10 mouse cellular contexts compared by ENCODE assay signal in genomic region chr3:25653010-25653409, GRCm38 (mm10).
DNase-seq lines count a peak whose midpoint lies in the region; ATAC-seq and TF ChIP-seq lines count a peak whose summit lies in the region.
"Had no signal": no experiment of that assay in that cellular context is flagged by ENCODE, and none has a peak within 500 bp of the region (broad histone marks: within the 10 kb centered on the region; RNA-seq: fewer than 3 reads in every experiment).

No protein-coding gene starts in this region.

- no peaks in the 10 kb centered on the region for H3K9me3 ChIP-seq in midbrain, embryonic 12.5 days
- H3K9me3 ChIP-seq: embryonic facial prominence, embryonic 13.5 days; limb, embryonic 15.5 days had no signal

- no peak overlapping the region for H3K27ac ChIP-seq in left cerebral cortex, adult 2 months
- H3K27ac ChIP-seq in midbrain, embryonic 12.5 days (replicated peaks): no peak overlapping the region
- H3K27ac ChIP-seq: embryonic facial prominence, embryonic 13.5 days; limb, embryonic 15.5 days had no signal

- POLR2A ChIA-PET in Patski (lab: Charles Lee): no interaction called here

- in situ Hi-C loops in Patski (cut with MboI; ENCODE audit: low pct_unique_long_range_greater_than_20kb): no loop called here

- H3K36me3 ChIP-seq in midbrain, embryonic 12.5 days: no peaks in the 10 kb centered on the region
- H3K36me3 ChIP-seq: embryonic facial prominence, embryonic 13.5 days; limb, embryonic 15.5 days had no signal

- 75% methylated on average over 4 of the region's 4 CpGs for whole genome bisulfite sequencing in midbrain, embryonic 12.5 days

- CTCF ChIA-PET in Patski (lab: Charles Lee): no interaction called here

- no peaks in the 10 kb centered on the region for H3K4me1 ChIP-seq in midbrain, embryonic 12.5 days
- H3K4me1 ChIP-seq: embryonic facial prominence, embryonic 13.5 days; limb, embryonic 15.5 days had no signal

- TF ChIP-seq CTCF in left cerebral cortex, adult 2 months (IDR thresholded peaks at IDR 0.05): peak; percentile 57
- TF ChIP-seq CTCF in Patski (IDR thresholded peaks at IDR 0.05): peak; percentile 17

- peaks cover 4% of the 10 kb centered on the region for H3K27me3 ChIP-seq in Patski
- H3K27me3 ChIP-seq in midbrain, embryonic 12.5 days: no peaks in the 10 kb centered on the region
- H3K27me3 ChIP-seq: embryonic facial prominence, embryonic 13.5 days; limb, embryonic 15.5 days had no signal

- H3K4me2 ChIP-seq in midbrain, embryonic 12.5 days (replicated peaks): no peak overlapping the region
- H3K4me2 ChIP-seq: embryonic facial prominence, embryonic 13.5 days; limb, embryonic 15.5 days had no signal

- no peak overlapping the region for H3K9ac ChIP-seq in midbrain, embryonic 12.5 days (replicated peaks)
- H3K9ac ChIP-seq: embryonic facial prominence, embryonic 13.5 days; limb, embryonic 15.5 days had no signal

- DNase-seq in left cerebral cortex, adult 2 months (ENCODE audit: extremely low spot score in 1 of 2, low spot score in 2 of 2): no peak
- DNase-seq in left cerebral cortex, postnatal 36 days (ENCODE audit: low spot score in 2 of 2): no peak
- no peak for DNase-seq in Patski (ENCODE audit: low read depth, low spot score)
- peak; percentile 50 for DNase-seq in cerebellum, adult 9-10 months
- no peak for DNase-seq in ovary, adult 18-20 months (ENCODE audit: low spot score)
- no peak for DNase-seq in thymus, postnatal 25 days

- no peak overlapping the region for H3K4me3 ChIP-seq in left cerebral cortex, adult 2 months
- H3K4me3 ChIP-seq in midbrain, embryonic 12.5 days: no peak overlapping the region
- H3K4me3 ChIP-seq: embryonic facial prominence, embryonic 13.5 days; limb, embryonic 15.5 days had no signal

- intact Hi-C loops in left cerebral cortex, adult 2 months (cut with DNase I): loop anchor here (5.0 to 10.0 kb wide), 2 partner anchors 349 to 502 kb away; no protein-coding TSS in a partner anchor
- intact Hi-C loops in left cerebral cortex, postnatal 36 days (cut with DNase I): loop anchor here (2.0 kb wide), 1 partner anchor 500 kb away; no protein-coding TSS in a partner anchor

- ATAC-seq in Patski: no peak
- peak; percentile 85 to 87 for ATAC-seq in hematopoietic stem cell, adult 5-6 weeks (replicated peaks in 1 of 2; ENCODE audit: insufficient read depth in 1 of 2, low FRiP score in 2 of 2, low TSS enrichment in 1 of 2, low read depth in 1 of 2, poor library complexity in 2 of 2, severe bottlenecking in 2 of 2)
- ATAC-seq in midbrain, embryonic 12.5 days (ENCODE audit: low FRiP score, low read depth): peak; percentile 75; the same call in 1 of the 2 replicates
